Mouse (Mus musculus): ENCODE results near the gene Cables2.
"Not testable (repeated sequence)": the region's sequence is repeated elsewhere in the genome, so short reads cannot be mapped to it uniquely, and the experiment has no call there.

The Cables2 gene

GRCm38 (mm10) chr2:180277773-180278320, 4.6 kb upstream of the Cables2 start:
- no peak for DNase-seq (ENCODE audit: low spot score in 2 of 2)

- no peak for DNase-seq (ENCODE audit: low spot score in 2 of 2)
Measured at GRCm38 (mm10) chr2:180276851-180277259, 3.6 kb upstream of the Cables2 start.

GRCm38 (mm10) chr2:180276385-180276784, 3.1 kb upstream of the Cables2 start:
- DNase-seq (ENCODE audit: low spot score in 2 of 2): no peak

GRCm38 (mm10) chr2:180275836-180276235, 2.5 kb upstream of the Cables2 start:
- DNase-seq (ENCODE audit: low spot score in 2 of 2): peak; percentile 73 to 89

- no peak for DNase-seq (ENCODE audit: low spot score in 2 of 2)
Measured at GRCm38 (mm10) chr2:180274523-180274922, 1.2 kb upstream of the Cables2 start.

- peak in 1 of 2 experiments; percentile 49 for DNase-seq (ENCODE audit: low spot score in 2 of 2)
Measured at GRCm38 (mm10) chr2:180272884-180273321, 393 bp downstream of the Cables2 start.

GRCm38 (mm10) chr2:180271804-180272395, 1.4 kb downstream of the Cables2 start:
- no peak for DNase-seq (ENCODE audit: low spot score in 2 of 2)

GRCm38 (mm10) chr2:180270537-180271255, 2.6 kb downstream of the Cables2 start:
- no peak for DNase-seq (ENCODE audit: low spot score in 2 of 2)

- no peak for DNase-seq (ENCODE audit: low spot score in 2 of 2)
Measured at GRCm38 (mm10) chr2:180269329-180269728, 4.0 kb downstream of the Cables2 start.

GRCm38 (mm10) chr2:180267955-180268354, 5.3 kb downstream of the Cables2 start:
- no peak for DNase-seq (ENCODE audit: low spot score in 2 of 2)

- no peak for DNase-seq (ENCODE audit: low spot score in 2 of 2)
Measured at GRCm38 (mm10) chr2:180262891-180263290, 10.4 kb downstream of the Cables2 start.

- no peak for DNase-seq (ENCODE audit: low spot score in 2 of 2)
Measured at GRCm38 (mm10) chr2:180262441-180262840, 10.9 kb downstream of the Cables2 start.

- DNase-seq (ENCODE audit: low spot score in 2 of 2): no peak
Measured at GRCm38 (mm10) chr2:180261901-180262300, 11.4 kb downstream of the Cables2 start.

GRCm38 (mm10) chr2:180260610-180261480, 12.5 kb downstream of the Cables2 start:
- DNase-seq (ENCODE audit: low spot score in 2 of 2): no peak

GRCm38 (mm10) chr2:180259826-180260609, 13.3 kb downstream of the Cables2 start:
- not testable (repeated sequence) for DNase-seq (ENCODE audit: low spot score in 2 of 2)

- not testable (repeated sequence) for DNase-seq (ENCODE audit: low spot score in 2 of 2)
Measured at GRCm38 (mm10) chr2:180258951-180259484, 14.3 kb downstream of the Cables2 start.

- DNase-seq (ENCODE audit: low spot score in 2 of 2): no peak
Measured at GRCm38 (mm10) chr2:180257963-180258865, 15.1 kb downstream of the Cables2 start.

- peak; percentile 93 to 96 for DNase-seq (ENCODE audit: low spot score in 2 of 2)
Measured at GRCm38 (mm10) chr2:180257001-180257521, 16.2 kb downstream of the Cables2 start, which contains the start of gene Rps21. TSS of gene Rps21 (plus strand) at chr2:180257377.

- DNase-seq (ENCODE audit: low spot score in 2 of 2): no peak
Measured at GRCm38 (mm10) chr2:180256296-180257000, 16.8 kb downstream of the Cables2 start.

Measured in cerebellum, postnatal 4 days (tissue).